Mouse (Mus musculus) inflammation-experienced regulatory T-cells, adult 6 months (primary cell): ENCODE data around the gene Nek6. TPM values are rescaled to one million over a fixed set of nuclear protein-coding genes. Genes with fewer than 3 reads are reported as not detected.

ENCODE experiments used
- ATAC-seq: one replicate; pipeline ENCODE4 v1.8.0; 2017
- polyA plus RNA-seq, 3 experiments: library from polyadenylated mRNA; unstranded; fragments of 100-300 nt; shearing (Covaris generic); gene quantifications; one replicate each; pipeline ENCODE4 v1.2.1; 2017

Nek6 gene
- polyA plus RNA-seq, 3 experiments from 2014 or later, result 3.0 to 6.2 (median 3.7) TPM

DNA sequence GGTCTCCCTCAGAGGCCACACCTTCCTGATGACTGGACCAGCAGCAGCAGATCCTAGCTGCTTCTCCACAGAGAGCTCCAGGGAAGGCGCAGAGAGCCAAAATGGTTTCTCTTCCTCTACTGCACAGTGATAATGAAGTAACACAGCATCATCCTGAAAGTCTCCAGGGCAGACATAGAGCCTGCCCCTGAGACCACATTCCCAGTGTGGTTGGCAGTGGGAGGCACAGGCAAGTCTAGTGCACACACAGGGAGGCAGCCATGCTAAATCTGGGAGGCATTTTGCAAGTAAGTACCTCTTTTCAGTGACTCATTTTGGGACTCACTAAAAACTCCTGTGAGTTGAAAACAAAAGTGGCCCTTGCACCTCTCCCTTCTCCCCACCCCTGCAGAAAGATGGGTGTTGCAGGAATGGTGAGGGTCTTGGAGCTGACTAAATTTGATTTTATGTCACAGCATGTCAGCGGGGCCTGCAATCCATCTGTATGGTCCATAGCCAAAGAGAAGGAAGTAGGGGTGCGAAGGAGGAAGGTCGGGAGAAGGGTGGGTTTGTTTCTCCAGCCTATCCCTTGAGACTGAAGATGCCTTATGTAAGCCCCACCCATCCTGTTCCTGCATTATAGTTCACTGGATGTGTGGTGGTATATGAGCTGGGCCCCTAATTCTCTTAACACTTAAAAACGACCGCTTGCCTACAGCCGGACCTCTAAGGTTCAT is 2.3 kb upstream of the Nek6 start:
- no peak for ATAC-seq

DNA sequence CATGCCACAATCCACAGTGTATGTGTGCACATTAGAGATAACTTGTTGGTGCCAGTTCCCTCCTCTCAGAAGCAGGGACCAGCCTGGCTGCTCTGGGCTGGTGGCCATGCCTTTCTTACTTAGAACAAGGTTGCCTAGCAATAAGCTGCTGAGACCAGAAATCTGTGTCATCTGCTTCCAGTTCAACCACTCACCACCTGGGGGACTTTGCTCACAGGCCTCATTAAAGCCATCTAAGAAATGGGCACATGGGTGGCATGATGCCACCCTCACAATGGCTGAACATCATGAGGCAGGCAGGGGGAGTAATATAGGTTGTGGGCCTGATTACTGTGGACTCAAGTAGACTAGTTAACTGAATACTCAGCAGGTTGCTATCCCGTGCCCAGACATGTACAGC is 1.3 kb upstream of the Nek6 start:
- ATAC-seq, result no peak

DNA sequence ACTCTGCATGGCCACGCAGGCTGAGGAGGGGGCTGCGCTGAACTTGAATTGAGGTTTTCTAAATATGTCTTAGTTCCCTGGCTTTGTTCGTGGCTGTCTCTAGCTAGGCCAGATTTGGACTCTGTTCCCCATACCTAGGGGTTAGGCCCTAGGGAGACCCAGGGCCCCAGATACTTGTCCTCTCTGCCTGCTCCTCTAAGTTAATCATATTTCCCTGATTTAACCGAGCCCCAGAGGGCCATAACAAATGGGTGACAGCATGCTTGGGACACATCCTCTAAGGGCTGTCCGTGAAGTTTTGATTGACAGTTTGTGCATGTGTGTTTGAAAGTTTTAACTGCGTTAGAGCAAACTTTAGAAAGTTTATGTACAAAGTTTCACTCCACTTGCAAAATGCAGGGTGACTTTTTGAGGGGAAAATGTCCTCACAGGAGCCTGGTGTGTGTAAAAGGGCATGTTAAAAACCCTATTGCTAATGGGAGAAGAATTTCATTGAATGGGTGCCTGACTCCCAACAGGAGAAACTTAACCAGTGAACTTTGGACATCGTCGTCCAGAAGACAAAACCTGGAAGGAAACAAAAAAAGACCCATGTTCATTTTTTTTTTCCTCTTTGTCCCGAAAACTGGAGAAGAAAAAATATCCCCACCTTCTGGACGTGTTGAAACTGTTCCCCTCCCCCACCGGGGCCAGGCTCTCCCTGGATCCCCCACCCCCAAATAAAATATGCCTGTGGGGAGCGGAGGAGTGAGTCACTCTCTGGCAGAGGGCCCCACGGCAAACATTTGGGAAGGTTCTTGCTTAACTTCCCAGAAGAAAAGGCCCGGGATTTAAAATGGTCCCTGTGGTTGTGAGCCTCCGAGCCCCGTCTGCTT is 1.1 kb downstream of the Nek6 start:
- no peak for ATAC-seq

DNA sequence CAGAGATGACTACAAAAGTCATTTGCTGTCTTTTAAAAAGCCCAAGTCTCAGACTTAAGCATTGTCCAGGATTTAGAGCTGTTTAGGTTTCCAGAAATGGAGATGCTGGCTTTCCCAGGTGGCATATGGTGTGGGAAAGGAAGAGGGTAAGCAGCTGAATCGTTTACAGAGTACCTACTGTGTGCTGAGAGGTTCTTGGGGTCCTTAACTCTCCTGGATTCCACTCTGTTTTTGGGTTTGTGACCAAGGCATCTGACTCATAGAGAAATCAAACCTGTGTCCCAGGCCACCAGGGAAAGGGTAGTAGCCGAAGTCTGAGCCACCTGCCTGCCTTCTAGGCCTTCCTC is 1.7 kb downstream of the Nek6 start:
- ATAC-seq, result no peak

DNA sequence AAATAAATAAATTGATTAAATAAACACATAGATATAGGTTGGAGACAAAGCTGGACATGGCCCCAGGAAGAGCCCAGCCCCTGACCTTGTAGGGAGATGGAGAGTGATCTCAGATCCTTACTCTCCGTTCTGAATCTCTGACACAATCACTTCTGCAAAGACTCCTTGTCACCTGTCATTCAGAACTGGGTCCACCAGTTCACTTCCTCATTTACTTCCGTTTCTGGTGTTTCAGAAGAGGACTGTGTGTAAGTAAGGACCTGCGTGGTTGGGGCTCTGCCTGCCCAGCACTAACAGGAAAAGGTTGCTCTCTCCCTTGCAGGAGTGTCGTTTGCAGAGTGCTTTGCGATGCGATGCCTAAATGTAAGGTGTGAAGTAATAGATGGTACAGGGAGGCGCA is 3.0 kb downstream of the Nek6 start:
- no peak for ATAC-seq

DNA sequence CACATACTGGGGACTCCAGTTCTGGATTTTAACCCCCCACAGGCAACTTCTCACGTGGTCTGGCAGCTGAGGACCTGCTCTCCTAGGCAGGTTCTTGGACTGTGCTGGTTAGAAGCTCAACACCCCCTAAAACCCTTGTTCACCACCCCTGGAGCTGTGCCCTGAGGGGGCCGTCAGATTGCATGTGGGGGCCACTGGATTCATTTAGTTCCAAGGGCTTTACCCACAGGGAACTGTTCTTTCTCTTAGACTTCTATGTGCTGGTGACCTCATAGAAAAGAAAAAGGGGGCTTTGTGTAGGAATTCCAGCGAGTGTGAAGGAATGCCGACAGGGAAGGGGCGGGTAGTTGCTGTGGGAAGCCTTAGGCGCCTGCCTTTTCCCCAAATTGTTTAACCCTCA is 4.0 kb downstream of the Nek6 start:
- ATAC-seq, result no peak

DNA sequence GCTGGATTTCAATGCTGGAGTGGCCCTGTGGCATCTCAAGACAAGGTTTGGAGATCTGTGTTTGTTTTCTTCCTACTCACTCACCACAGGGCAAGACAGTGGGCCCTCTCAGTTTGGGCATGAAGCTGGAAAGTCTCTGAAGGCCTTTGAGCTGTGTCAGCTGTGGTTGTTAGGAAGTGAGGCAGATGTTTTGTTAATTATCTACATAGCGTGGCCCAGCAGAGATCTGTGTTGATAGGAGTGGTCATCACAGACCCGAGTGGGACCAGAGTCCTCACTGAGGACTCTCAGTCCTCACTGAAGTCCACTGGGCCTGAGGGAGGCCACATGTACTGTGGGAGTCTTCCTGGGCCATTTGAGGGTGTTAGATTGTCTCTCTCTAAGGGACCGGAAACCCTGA is 5.0 kb downstream of the Nek6 start:
- no peak for ATAC-seq

DNA sequence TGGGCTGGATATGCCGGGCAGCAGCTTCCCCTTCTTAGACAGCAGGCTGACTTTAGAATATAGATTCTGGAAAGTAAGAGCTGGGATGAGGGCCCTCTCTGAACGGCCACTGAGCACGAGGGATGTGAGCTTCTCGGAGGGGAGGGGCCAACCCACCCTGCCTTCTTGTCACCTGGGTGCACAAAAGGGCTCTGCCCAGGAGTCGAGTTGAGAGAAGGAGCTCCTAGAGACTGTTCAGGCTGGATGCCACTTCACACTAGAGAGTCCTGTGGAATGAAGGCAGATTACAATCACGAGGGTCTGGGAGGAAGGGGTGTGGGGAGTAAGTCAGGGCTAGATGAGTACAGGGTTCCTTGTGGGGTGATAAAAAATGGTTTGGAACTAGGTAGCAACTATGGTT is 5.6 kb downstream of the Nek6 start:
- ATAC-seq, result no peak

DNA sequence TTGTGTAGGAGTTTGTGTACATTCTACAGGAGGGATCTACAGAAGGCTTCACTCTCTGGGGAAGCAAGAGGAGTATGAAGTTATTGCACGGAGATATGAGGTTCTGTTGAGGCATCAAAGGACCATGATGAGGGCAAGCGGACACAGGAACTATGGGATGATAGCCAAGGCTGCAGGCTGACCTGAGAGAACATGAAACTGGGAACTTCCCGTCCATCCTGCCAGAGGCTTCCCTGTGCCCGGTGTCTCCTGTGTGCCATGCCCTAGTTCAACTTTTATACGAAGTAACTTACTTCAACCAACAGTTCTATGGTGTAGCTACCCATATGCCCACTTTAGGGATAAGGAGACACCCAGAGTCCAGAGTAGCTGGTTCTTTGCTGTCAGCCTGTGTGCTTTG is 7.3 kb downstream of the Nek6 start:
- no peak for ATAC-seq

DNA sequence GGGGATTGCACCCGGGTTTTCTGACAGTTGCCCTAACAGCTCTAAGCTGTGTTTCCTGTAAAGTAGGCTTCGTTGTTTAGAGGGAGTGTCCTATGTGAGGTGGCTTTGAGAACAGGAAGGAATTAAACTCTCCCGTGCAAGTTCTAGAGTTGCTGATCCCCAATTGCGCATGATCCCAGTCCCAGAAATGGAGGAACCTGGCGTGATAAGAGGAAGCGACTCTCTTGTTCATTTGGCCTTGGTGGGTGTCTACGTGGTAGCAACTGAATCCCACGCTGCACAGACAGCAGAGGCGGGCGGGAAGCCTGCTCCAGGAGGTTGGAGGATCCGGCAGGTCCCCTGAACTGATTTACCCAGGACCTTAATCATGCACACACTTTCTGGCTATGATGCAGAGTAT is 8.5 kb downstream of the Nek6 start:
- ATAC-seq, result no peak

DNA sequence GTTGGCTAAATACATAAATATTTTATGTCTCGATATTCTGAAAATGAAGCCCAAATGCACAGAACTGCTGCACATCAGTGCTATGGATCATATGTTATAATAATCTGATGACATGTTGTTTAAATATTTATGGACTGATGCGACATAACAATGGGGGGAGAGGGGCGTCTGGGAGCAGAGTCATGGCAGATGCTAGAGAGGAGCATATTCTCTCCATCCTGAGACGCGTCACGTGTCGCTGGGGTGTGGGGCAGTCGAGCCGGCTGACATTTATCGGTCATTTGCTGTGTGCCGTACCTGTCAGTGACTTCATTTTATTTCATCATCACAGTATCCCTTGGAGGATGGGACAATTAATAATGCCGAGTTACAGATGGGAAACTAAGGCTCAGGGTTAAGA is 10.2 kb downstream of the Nek6 start:
- ATAC-seq, result no peak

DNA sequence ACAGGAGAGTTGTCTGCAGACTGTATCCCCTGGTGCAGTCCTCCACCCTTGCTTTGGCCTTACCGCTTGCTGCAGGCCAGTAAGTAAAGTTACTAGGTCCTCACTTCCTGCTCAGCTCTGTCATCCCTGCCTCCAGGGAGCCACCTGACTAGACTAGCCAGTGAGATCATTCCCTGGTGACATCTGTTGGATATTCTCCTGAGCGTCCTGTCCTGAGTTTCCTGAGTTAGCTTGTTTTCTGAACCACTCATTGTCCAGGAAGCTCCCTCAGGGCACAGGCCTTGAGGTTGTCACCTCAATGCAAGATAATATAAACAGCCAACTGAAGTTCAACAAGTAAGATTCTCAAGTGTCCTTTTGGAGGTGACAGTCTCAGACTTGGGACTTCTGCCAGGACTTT is 10.9 kb downstream of the Nek6 start:
- no peak for ATAC-seq

DNA sequence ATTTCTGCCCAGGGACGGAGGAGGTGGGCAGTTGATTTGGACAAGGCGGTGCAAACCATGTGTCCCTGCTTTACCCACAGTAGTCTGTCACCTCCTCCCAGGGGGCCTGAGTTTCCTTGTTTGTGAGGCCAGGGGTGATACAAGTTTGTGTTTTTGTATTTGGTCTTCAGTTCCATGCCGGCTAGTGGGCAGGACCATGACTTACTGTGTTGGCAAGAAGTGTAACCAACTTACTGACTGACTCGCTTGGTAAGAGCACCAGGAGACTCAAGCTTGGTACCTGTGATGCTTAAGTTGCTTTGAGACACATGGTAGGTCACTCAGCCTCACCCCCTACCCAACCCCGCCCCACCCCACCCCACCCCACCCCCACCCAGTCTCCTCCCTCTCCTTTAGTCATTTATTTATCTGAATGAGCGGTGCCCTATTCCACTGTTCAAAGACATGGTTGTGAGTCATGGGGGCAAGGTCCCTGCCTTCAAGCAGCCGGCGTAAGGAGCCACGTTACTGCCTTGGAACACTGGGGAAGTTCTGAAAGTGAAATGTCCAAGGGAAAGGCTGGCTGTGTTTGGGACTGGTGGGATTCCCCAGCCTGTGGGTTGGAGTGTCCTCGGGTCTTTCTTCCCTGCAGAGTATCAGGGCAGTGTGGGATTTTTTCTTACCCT is 12.5 kb downstream of the Nek6 start:
- ATAC-seq, result no peak

DNA sequence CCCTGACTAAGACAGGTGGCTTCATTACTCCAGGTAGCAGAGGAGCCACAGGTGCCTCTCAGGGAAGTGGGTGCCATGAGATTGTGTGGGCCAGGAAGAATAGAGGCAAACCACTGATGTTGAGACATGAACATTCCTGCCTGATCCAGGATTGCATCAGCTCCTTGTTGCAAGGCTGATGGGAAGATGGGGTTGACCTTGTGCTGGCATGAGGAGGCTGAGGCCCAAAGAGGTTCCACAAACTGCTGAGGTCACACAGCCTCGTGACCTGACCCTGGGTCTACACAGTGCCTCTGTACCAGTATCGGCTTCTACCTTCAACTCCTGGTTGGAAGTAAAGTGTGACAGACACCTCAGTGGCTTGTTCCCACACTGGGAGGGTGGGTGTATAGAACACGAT is 13.6 kb downstream of the Nek6 start:
- no peak for ATAC-seq

DNA sequence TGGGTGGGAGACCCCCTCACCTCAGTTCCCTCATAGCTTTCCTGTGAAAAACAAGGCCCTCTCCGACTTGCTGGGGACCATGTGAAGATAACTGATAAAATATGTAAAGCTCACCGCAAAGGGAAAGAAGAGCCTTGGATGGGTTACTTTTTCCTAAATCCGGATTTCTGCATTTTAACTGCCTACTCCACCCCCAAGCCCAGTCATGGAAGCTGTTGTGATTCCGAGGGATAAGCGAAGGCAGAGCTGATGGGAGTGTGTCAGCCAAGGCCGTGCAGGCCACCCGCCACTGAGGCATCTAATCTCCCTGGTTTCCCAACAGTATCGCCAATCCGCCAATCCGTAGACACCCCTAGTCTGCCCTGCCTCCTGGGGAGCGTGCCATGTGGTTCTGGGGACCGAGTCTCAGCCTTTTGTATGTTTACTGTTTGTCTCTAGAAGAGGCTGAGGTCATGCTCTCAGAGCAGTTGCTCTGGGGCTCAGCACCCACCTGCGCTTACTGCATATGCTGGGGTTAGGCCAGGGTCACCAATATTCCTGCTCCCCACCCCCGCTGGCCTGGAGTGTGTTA is 18.2 kb downstream of the Nek6 start:
- no peak for ATAC-seq

DNA sequence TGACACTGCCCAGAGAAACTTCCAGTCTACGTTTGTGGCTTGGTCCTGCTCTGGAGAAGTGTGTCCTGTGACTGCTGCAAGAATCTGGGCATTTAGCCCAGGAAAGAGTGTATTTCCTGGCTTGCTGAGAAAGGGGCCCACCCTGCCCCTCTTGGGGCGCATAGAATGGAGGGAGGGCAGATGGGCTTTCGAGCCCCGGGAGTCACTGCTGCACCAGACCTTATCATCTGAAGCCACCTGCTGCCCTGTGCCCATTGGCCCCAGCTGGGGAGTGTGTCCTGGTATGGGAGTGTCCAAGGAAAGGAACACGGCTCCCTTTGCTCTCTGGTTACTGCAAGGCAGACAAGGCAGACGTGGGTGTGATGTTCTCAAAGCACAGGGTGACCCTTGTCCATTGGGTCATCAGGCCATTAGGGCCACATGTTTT is 19.5 kb downstream of the Nek6 start:
- no peak for ATAC-seq

DNA sequence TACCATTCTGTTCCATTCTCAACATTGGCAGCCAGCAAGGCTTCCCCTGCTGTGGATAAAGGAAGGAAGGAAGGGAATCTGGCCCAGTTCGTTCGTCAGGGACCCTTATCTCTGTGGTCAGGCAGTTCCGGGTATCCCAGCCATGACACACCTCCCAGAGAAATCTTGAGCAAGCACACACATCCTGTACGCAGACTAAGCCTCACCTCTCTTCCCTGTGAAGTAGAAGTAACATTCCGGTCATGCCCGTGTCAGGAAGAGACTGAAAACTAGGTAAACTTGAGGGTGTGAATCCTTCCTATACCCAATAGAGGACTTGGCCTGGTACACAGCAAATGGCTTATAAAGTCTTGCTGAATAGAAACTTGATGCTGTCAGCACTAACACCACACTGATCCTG is 21.9 kb downstream of the Nek6 start:
- ATAC-seq, result no peak

DNA sequence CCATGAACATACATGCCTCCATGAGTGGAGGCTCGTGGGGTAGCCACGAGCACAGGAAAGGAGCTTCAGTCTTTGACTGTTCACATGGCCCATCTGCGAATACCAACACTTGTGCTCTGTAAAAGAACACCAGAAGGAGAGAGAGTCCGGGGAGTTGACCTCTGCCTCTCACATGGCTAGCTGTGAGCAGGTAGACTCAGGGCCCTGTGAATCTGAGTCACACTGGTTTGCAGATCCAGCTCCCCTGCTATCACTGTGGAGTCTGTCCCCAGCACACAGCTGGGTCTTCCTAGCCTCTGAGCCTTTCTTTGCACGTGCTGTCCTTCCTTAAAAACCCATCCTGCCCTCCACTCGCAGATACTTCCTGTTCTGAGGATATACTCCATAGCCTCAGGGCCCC is 22.3 kb downstream of the Nek6 start:
- no peak for ATAC-seq

DNA sequence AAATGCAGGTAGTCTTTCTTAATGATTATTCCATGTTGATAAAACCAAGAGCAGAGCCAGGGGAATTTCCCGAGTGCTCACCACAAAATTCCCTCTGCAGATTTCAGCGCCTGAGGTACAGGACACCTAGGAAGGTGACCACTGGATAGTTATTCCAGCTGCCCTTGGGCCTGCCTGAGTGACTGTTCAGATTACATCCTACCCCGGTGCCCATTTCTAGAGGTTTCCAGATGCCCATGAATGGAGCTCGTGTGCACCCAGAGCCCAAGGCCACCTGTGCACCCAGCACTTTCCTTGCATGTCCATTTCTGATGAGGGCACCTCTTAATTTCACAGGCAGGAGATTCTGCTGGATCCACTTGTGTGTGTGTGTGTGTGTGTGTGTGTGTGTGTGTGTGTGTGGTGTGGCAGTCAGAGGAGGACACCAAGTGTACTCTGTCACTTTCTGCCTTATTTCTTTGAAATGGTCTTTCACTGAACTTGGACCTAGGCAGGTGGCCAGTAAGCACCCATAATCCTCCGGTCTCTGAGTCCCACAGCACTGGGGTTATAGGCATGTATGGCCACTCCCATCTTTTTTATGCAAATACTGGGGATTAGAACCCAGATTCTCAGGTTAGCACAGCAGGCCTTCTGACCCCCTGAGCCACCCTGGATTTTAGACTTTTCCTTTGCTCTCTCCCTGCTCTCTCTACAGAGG is 22.9 kb downstream of the Nek6 start:
- ATAC-seq, result no peak

DNA sequence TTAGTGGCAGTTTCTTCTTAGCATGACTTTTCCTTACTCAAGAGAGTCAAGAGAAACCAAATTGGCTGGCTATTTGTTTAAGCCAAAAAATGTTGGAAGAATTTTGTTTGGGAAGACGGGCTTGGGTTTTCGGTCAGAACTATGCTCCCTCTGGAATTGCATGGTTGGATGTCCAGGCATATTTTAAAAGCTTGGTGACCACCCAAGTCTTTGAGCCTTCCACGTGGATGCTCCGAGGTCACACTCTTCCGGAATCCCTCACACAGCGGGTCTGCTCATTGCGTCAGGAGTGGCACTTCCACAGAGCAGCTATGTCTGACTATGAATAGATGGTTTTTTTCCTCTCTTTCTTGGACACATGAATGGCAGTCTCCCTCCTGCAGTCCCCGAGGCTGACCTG is 23.6 kb downstream of the Nek6 start:
- ATAC-seq, result no peak

DNA sequence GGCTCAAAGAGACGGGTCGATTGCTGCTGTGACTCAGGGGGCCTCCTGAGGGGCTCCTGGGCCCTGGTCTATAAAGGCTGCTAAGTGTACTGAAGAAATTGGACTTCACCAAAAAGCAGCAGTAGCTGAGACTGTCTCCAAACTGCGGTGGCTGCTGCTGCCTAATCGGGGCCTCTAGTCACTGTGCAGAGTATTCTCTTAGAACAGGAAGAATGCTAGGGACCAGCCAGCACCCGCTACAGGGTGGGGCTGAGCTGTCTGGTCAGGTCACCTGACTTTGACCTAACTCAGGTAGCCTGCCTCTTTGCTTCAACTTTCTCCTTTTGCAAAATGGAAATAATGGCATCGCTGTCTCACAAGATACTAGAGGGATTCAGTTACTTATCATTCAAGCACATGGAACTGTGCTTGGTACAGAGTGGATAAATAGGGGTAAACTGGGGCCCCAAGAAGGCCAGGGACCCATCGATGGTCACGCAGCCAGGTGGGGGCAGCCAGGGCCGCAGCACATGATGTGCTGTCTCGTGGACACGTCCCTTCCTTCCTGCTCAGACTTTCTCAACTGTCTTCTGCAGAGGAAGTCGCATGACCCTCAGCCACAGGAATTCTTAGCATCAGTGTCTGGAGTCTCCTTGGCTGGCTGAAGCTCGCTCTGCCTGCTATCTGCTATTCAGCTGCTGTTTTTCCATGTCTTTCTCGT is 24.2 kb downstream of the Nek6 start:
- ATAC-seq, result peak; percentile 31

DNA sequence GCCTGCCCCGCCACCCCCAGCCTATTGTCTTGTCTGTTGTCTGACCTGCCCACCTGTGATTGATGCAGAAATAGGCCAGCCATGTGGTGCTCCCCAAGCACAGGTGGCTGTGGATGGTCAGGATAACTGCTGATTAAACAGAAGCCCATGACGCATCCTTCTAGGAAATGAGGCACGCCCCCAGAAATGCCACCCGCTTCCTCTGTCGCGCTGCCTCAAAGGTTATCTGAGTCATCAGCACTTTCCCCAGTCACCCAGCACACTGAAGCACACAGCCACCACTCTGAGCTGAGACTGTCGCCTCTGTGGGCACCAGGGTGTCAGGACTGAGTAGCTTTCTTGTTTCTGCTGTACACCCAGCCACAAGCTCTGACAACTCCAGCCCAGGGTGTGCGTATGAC is 24.9 kb downstream of the Nek6 start:
- ATAC-seq, result peak; percentile 95
